In genomic region chr11:116219885-116220284, GRCm38 (mm10) we compare ENCODE assay signal across 8 mouse cellular contexts. TPM values are rescaled to one million over a fixed set of nuclear protein-coding genes. Genes with fewer than 3 reads are reported as not detected.
DNase-seq lines count a peak whose midpoint lies in the region; ATAC-seq and TF ChIP-seq lines count a peak whose summit lies in the region.

No protein-coding gene starts in this region.

- TF ChIP-seq EP300 in liver, postnatal 0 days (IDR thresholded peaks at IDR 0.05; ENCODE audit: low read depth), result no peak

- H3K27ac ChIP-seq in liver, postnatal 0 days (ENCODE audit: low read depth), result peak overlapping the region; percentile 92

- no peaks in the 10 kb centered on the region for H3K9me3 ChIP-seq in liver, postnatal 0 days (ENCODE audit: low read length)

- peaks cover 27% of the 10 kb centered on the region for H3K4me1 ChIP-seq in liver, postnatal 0 days (ENCODE audit: insufficient read depth)

- H3K27me3 ChIP-seq in liver, postnatal 0 days (ENCODE audit: insufficient read depth, low read length), result peaks cover 29% of the 10 kb centered on the region

- no peak overlapping the region for H3K4me3 ChIP-seq in liver, postnatal 0 days (ENCODE audit: low read depth, low read length)

- H3K9ac ChIP-seq in liver, postnatal 0 days (replicated peaks), result no peak overlapping the region

- peak; percentile 87 for TF ChIP-seq CTCF in liver, postnatal 0 days (IDR thresholded peaks at IDR 0.05; ENCODE audit: low read depth)

- no peak overlapping the region for H3K4me2 ChIP-seq in liver, postnatal 0 days (ENCODE audit: low read depth, low read length)

- peak; percentile 22 for ATAC-seq in liver, postnatal 0 days

- H3K36me3 ChIP-seq in liver, postnatal 0 days (replicated peaks; ENCODE audit: insufficient read depth, low read length), result no peaks in the 10 kb centered on the region

- WGBS in liver, postnatal 0 days (ENCODE audit: insufficient replicate concordance), result 11% methylated on average over 4 of the region's 4 CpGs

- DNase-seq in right cerebral cortex, adult 2 months (ENCODE audit: low spot score in 2 of 2), result peak; percentile 38 to 41
- no peak for DNase-seq in right cerebral cortex, postnatal 25 days
- DNase-seq in adrenal gland, postnatal 14 days, result peak; percentile 87
- peak; percentile 29 for DNase-seq in fibroblast of lung, adult 2 months (ENCODE audit: low read depth)
- peak; percentile 75 for DNase-seq in induced T-regulatory cell, adult 2 months (ENCODE audit: low read depth)
- DNase-seq in liver, postnatal 0 days, result peak; percentile 78
- peak; percentile 34 for DNase-seq in skeletal muscle tissue, adult 2 months (ENCODE audit: low read depth, low spot score)
- no peak for DNase-seq in left cerebral cortex, adult 11 months (ENCODE audit: low spot score)

RNA-seq across cellular contexts. Expression of gene Evpl, which starts 18.0 kb away (rescaled TPM):
- total RNA-seq in adrenal gland, postnatal 14 days (2021), result 1.3 and 1.7 TPM in 2 replicates
- polyA plus RNA-seq in liver, postnatal 0 days (2015; fragmentation: Nextera tagmentation; extraction: Ambion mirVana), result 0.06 and 0.07 TPM in 2 replicates

RNA-seq across cellular contexts. Expression of gene Acox1, which starts 21.0 kb away (rescaled TPM):
- 150 and 199 TPM in 2 replicates for total RNA-seq in adrenal gland, postnatal 14 days (2021)
- 258 and 304 TPM in 2 replicates for polyA plus RNA-seq in liver, postnatal 0 days (2015; fragmentation: Nextera tagmentation; extraction: Ambion mirVana)

RNA-seq across cellular contexts. Expression of gene Ten1, which starts 21.2 kb away (rescaled TPM):
- total RNA-seq in adrenal gland, postnatal 14 days (2021), result 16.7 and 20.0 TPM in 2 replicates
- 20.7 and 22.8 TPM in 2 replicates for polyA plus RNA-seq in liver, postnatal 0 days (2015; fragmentation: Nextera tagmentation; extraction: Ambion mirVana)

RNA-seq across cellular contexts. Expression of gene Fbf1, which starts 51.9 kb away (rescaled TPM):
- 28.1 and 31.0 TPM in 2 replicates for total RNA-seq in adrenal gland, postnatal 14 days (2021)
- 2.2 and 2.3 TPM in 2 replicates for polyA plus RNA-seq in liver, postnatal 0 days (2015; fragmentation: Nextera tagmentation; extraction: Ambion mirVana)

RNA-seq across cellular contexts. Expression of gene Srp68, which starts 54.1 kb away (rescaled TPM):
- 63.1 and 70.4 TPM in 2 replicates for total RNA-seq in adrenal gland, postnatal 14 days (2021)
- polyA plus RNA-seq in liver, postnatal 0 days (2015; fragmentation: Nextera tagmentation; extraction: Ambion mirVana), result 20.9 and 23.8 TPM in 2 replicates

Comparison
In these comparisons a context has a peak if more than half of its experiments do, and no peak if none do; other contexts are left out.
1. DNase-seq: peak in right cerebral cortex, adult 2 months (2 of 2), adrenal gland, postnatal 14 days (single experiment), fibroblast of lung, adult 2 months (single experiment), induced T-regulatory cell, adult 2 months (single experiment), liver, postnatal 0 days (single experiment) and skeletal muscle tissue, adult 2 months (single experiment); none in right cerebral cortex, postnatal 25 days (single experiment) and left cerebral cortex, adult 11 months (single experiment).